Mouse (Mus musculus) adrenal gland, adult (tissue): ENCODE data around the gene Gm12185.

Source experiments
- DNase-seq, 2 experiments: peaks; one replicate each; pipeline ENCODE4 v3.0.0; 2022 to 2023; ENCODE audit warnings: low spot score in 1 of 2; ENCODE audit not compliant: inconsistent age in 2 of 2

Gene Gm12185

DNA sequence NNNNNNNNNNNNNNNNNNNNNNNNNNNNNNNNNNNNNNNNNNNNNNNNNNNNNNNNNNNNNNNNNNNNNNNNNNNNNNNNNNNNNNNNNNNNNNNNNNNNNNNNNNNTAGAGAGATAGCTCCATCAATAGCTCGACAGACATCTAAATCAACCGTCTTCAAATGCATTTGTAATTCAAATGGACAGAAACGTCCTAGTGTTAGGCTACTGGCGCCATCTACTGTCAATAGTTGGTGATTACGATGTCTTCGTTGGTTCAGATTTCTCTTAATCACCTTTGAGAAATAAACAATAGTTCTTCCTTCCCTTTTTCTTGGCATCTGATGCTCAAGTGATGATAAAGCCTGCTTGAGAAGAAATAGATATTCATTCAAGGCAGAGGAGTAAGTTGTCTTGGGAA lies 133.0 kb downstream of the Gm12185 start:
- peak in 1 of 2 experiments; percentile 88 for DNase-seq
